Mouse (Mus musculus): ENCODE measurements at regions not wholly inside any gene's neighbourhood (a gene's known extent, or its start where the extent isn't known, plus 50 kb on each side); places are given as distances from the start of the nearest gene placed in this dataset.

DNA sequence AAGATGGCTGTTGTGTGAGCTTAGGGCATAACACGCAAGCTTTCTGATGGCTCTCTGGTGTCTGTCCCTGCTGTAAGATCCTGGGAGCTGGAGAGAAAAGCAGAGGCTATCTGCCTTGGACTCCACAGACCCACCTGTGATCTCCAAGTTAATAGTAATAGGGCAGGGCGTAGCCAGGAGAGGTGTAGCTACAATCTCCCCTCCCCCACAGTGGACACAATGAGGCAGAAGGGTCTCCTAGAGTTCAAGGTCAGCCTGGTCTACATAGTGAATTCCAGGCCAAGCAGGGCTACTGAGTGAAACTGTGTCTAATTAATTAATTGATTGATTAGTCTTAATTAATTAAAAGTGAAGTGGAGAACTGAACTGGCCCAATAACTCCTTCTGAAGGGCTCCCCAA is 116.5 kb downstream of the Nectin1 start:
- TF ChIP-seq CTCF (IDR thresholded peaks at IDR 0.05 in 2 of 3, conservative IDR thresholded peaks at IDR 0.05 in 1 of 3; ENCODE audit: control insufficient read depth in 1 of 3, insufficient read depth in 1 of 3, low read depth in 2 of 3, low read length in 3 of 3, poor library complexity in 1 of 3, severe bottlenecking in 1 of 3) = no peak
- no peak for TF ChIP-seq ZC3H11A (IDR thresholded peaks at IDR 0.05; ENCODE audit: low read depth, low read length)
- no peak for TF ChIP-seq ZNF384 (IDR thresholded peaks at IDR 0.05; ENCODE audit: low read depth, low read length)
- no peak for TF ChIP-seq MAFK (IDR thresholded peaks at IDR 0.05; ENCODE audit: borderline replicate concordance, low read depth, low read length)
- TF ChIP-seq ELF1 (IDR thresholded peaks at IDR 0.05; ENCODE audit: low read depth, low read length) = no peak
